Mouse (Mus musculus): ENCODE data around the gene Ccdc63.
A peak's percentile ranks its signal among the peaks of the same experiment; 100 is the strongest.

Gene Ccdc63

DNA sequence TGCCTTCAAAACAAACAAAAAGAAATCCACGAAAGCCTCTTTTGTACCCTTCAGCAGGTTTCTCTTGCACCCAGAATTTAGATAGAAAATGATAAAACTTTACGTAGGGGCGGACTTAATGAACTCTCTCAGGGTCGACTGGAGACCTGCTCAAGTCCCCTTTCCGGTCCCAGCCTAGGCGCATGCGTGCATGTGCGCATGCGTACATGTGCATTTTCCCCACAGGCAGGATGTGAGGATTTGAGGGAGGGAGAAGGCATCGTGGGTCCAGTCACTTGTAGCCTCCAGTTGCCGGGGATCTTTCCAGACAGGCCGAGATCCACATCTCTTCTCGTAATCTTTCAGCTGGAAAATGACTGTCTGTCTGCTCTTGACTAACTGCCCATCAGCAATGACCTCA, 59.2 kb downstream of the Ccdc63 start:
- no peak for DNase-seq

DNA sequence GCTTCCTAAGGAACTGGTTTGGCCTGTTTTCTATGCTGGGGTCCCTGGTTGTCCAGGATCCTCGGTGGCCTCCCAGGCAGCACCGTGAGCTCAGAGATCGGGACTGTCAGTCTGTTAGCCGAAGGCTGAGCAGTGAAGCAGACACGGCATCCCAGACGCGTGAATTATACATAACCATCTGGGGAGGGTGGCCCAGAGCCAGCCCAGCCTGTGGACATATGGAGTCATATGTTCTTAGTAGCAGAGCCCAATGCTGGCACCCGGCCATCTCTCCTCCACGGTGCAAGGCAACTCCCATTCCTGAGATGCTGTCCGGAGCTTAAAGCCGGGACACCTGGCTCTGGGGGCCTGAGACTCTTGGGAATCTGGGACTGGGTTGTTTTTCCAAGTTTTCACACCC, 59.7 kb downstream of the Ccdc63 start:
- peak in 1 of 2 experiments; percentile 30 for DNase-seq

DNA sequence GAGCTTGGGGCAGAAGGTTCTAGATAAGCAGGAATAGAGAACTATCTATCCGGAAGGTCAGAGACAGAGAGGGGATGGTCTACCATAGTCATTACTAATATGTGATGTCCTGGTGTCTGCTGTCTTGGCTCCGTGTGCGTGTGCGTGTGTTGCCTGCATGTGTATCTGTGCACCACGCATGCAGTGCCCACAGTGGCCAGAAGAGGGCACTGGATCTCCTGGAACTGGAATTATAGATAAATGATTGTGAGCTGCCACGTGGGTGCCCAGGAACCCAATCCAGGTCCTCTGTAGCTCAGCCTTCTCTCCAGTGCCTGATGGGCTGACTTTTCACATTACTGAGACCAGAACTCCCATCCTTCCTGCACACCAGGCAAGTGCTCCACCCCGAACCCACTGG, 60.8 kb downstream of the Ccdc63 start:
- DNase-seq = peak in 1 of 2 experiments; percentile 14

DNA sequence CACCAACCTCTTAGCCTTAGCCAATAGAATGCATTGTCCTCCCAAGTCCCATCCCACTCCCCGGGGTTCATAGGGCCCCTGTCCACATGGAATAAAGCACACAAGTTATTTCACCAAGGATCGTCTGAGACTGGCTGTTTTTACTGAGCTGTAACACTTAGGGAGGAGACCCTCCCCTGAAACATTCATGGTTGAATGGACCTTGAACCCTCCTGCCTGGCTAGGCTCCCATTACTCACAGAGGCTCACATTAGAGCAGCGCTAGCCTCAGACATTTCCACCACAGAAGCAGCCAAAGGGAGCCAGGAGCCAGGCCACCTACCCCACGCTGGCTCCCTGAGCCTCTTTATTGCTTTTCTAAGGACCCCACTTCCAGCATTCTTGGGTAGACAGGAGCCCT, 63.4 kb downstream of the Ccdc63 start:
- DNase-seq = no peak

DNA sequence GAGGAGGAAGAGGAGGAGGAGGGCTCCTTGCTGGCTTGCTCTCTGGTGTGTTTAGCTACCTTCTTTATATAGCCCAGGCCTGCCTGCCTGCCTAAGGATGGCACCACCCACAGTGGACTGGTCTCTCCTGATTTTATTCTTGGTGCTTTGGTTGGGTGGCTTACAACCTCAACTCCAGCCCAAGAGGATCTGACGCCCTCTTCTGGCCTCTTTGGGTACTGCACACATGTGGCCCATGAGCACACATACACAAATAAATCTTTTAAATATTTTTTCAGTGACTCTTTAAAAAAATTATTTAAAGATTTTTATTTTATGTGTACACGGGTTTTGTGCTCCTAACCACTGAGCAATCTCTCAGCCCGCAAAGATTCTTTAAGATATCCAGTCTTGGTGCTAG, 64.9 kb downstream of the Ccdc63 start:
- DNase-seq = peak in 1 of 2 experiments; percentile 24

DNA sequence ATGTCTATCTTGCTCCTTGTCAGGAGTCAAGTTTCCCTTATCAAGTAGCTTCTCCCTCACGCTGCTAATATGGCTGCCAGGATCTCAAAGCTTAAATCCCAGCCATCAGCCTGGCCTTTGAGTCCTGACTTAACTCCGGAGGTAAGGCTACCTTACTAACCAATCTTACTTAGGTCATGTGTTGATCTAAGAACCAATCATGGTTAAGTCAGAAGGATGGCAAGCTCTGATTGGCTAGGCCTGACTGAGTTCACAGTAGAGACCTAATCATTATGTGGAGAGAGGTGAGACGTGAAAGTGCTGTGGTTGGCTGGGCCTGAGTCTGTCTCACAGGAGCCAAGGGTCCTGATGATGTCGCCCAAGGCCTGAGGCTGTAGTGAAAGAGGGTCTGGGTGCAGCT, 68.6 kb downstream of the Ccdc63 start:
- no peak for DNase-seq

DNA sequence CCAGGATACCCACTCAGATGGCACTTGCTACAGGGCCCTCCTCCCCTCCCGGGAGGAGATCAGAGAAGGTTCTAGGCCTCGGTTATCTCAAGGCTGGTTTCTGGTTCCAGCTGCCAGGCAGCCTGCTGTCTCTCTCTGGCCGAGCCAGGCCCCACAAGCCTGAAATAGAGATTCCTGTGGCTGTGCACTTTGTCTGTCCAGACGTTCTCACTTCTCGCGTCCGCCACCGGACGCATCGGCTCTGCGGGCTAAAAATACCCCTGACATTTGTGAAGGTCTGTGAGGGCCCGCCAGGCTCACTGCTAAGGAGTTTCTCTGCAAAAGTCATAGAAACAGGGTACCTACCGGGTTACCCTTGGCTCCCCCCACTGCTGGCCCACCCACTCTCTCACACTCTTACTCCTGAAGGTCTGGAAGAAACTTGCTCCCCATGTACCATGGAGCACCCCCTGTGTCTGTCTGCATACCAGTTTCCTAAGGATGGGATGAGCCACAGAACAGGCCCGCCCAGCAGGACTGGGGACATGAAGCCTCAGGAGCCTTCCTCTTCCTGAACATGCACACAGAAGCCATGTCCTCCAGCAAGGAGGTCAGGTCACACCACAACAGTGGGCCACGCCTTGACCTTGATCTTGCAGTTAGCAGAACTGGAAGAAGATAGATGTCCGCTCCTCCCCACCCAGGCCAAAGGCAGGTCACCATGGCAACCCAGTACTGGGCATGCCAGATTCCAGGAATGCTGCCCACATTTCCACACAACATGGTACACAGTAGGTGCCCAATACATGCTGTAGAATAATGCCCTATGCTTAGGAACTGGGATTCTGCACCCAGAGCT, 69.4 kb downstream of the Ccdc63 start:
- peak; percentile 27 to 45 for DNase-seq

DNA sequence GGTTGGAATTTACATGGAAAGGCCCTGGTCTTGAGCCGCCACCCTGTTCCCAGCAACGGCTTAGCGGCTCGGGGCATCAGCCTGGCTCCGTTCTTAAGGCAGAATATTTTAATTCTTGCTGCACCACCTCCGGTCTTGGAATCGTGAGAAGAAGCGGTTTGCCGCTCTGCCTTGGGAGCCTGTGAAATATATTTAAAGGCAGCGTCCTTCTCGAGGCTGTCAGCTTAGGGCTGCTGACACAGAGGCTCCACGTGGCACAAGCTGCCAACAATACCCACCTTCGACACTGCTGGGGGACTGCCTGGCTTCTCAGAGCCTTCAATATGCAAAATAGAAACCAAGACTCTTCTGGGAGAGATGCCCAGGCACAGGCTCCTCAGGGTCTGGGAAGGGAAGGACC, 72.1 kb downstream of the Ccdc63 start:
- no peak for DNase-seq

DNA sequence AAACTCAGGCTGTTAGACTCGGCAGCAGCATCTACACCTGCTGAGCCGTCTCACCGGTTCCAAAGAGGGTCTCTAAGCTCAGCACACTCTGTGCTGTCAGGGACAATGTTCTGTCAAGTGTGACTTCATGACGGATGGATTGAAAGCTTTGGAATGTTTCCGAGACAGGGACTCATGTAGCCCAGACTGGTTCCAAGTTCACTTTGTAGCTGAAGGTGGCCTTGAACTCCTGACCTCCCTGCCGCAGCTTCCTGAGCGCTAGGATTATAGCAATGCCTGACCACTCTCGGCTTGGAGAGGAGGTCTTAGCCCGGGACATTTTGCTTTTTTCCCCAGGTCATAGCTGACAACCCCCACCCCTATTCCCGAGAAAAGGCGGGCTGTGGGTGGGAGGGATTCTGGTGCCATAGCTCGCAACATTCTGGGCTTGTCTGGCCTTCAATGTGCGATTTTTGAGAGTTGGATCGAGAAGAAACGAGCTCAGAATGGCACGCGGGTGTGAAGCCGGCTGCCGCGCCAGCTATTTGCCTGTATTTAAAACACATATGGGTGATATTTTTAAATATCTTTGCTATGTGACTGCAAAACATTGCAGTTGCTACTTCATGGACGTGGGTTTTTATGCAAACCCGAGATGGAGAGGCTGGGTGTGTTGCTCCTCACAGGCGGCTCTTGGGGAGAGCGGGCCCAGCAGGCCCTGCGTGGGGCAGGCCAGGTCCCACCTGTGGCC, 77.3 kb downstream of the Ccdc63 start:
- DNase-seq = no peak

DNA sequence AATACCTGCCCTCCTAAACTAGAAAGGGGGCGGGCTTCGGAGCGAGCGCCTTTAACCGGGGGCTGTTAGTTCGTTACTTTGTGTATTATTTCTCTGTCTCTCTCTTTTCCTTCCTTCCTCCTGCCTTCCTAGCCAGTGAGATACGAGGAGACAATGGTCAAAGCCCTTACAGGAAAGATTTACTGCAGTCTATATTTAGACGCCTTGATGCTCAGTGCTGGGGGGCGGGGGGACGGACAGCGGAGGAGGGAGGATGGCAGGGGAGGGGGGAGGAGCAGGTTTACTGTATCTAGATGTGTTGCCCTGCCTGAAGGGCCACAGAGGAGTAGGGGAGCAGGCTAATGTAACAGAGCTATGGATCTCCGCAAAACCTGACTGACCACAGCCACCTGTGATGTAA, 78.1 kb downstream of the Ccdc63 start:
- peak in 1 of 2 experiments; percentile 21 for DNase-seq

DNA sequence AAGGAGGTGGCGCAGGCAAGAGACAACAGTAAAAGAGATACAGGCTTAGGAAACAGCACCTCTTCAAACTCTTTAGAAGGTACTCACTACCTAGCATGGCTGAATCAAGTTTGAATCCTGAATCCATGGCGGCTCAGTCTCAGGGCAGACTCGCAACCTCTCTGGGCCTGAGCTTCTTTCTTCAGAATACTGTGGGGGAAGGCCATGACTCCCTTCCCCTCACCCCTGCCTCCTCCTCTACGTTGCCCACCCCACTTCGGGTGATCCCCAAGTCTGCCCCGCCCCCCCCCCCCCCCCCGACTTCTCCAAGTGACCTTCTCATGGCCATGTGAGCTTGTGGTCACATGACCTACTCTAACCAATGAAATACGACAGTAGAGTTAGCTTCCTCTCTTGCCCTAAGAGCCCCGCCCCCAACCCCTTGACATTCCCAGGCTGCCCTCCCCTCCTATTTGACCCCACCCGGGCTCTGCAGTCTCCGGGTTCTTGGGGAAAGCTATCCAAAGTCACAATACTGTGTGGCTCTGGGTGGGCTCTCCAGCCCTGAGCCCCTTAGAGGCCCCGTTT, 79.8 kb downstream of the Ccdc63 start:
- no peak for DNase-seq

DNA sequence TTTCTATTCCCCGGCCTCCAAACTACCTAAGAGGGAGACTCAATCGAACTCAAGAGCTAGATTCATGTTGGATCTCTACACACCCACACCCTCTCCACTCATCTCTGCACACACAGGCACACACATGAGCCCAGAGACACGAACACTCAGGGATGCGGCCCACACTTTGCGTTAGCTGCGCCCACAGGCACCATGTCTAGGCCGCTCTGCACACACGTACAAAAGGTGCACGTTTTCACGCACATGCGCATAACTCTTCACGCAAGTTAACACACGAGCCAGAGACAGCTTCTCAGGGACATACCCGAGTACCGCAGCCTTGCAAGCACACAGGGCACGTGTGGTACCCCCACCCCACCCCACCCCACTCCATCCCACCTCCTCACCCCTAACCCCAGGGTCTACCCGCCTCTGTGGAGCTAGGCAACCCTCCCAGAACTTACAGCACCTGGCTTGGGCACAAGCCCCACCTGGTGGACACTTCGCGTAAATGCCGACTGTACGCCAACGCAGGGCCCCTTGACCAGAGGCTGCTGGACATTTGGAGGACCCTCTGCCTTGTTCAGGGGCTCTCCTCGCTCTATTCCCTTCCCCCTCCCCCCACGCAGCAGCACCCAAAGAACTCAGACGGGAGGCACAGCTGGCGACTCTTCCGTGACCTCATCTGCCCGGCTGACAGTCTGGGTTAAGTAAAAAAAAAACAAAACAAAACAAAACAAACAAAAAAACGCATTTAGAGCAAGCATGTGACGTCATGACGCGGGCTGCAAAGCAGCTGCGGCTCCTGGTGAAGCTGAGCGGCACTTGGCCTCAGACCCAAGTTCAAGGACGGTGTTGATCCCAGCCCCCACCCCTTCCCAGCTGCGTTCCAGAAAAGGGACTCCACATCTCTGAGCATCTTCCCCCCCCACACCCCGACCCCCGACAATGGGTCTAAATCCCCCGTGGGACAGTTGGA, 81.3 kb downstream of the Ccdc63 start:
- DNase-seq = peak; percentile 52 to 79
